In the genomic region with DNA sequence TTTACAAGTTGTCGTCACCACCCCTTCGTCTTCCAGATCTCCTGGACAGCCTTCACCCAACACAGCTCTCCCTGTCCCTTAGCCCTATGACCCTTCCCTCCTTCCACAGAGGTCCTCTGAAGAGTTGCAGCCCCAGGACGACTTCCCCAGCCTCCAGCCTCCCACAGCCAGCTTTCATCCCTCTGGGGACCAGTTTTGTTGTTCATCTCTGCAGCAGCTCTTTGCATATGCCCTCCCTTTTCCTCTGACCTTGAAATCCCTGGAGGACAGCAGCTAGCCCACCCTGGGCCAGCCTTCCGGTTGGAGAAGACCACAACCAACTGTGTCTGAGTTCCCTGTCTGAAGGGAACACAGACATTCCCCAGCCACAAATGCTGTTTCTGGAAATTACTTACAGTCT, we compare ENCODE assay signal across 13 mouse cellular contexts.
"Had no signal": no experiment of that assay in that cellular context is flagged by ENCODE, and none has a peak within 500 bp of the region (broad histone marks: within the 10 kb centered on the region; RNA-seq: fewer than 3 reads in every experiment).

No protein-coding gene starts in this region.

- H3K36me3 ChIP-seq: limb, embryonic 12.5 days; liver, embryonic 13.5 days; midbrain, embryonic 13.5 days; neural tube, embryonic 12.5 days had no signal

- ATAC-seq: intestine, postnatal 0 days; liver, postnatal 0 days; midbrain, embryonic 13.5 days had no signal

- H3K4me1 ChIP-seq: limb, embryonic 12.5 days; liver, embryonic 13.5 days; midbrain, embryonic 13.5 days; neural tube, embryonic 12.5 days had no signal

- H3K4me2 ChIP-seq: limb, embryonic 12.5 days; liver, embryonic 13.5 days; midbrain, embryonic 13.5 days; neural tube, embryonic 12.5 days had no signal

- H3K4me3 ChIP-seq: limb, embryonic 12.5 days; liver, embryonic 13.5 days; midbrain, embryonic 13.5 days; myocyte; neural tube, embryonic 12.5 days had no signal

- H3K27me3 ChIP-seq: limb, embryonic 12.5 days; liver, embryonic 13.5 days; midbrain, embryonic 13.5 days; neural tube, embryonic 12.5 days had no signal

- H3K9me3 ChIP-seq: limb, embryonic 12.5 days; liver, embryonic 13.5 days; midbrain, embryonic 13.5 days; neural tube, embryonic 12.5 days had no signal

- H3K9ac ChIP-seq: limb, embryonic 12.5 days; liver, embryonic 13.5 days; liver, postnatal 0 days; midbrain, embryonic 13.5 days; neural tube, embryonic 12.5 days had no signal

- DNase-seq: liver; liver, embryonic 13.5 days; liver, postnatal 0 days; lung, postnatal 36 days; right cerebral cortex, postnatal 4 days; spleen, adult 18-20 months; thymus, adult 18-20 months; thymus, postnatal 25 days had no signal

- H3K27ac ChIP-seq: limb, embryonic 12.5 days; liver, embryonic 13.5 days; midbrain, embryonic 13.5 days; neural tube, embryonic 12.5 days had no signal
